Mouse (Mus musculus) heart, embryonic 12.5 days (tissue): Measurements from ENCODE around the gene Stard10. TPM values are rescaled to one million over a fixed set of nuclear protein-coding genes. Genes with fewer than 3 reads are reported as not detected.
A peak's percentile ranks its signal among the peaks of the same experiment; 100 is the strongest.

ENCODE experiments used
- ATAC-seq: fragments of 200-750 bp; cut with Nextera tagmentation; 2 replicates; pipeline ENCODE4 v1.8.0; 2017; ENCODE audit warnings: moderate TSS enrichment, moderate library complexity; ENCODE audit not compliant: insufficient number of reproducible peaks, low FRiP score
- H3K27ac ChIP-seq: fragments of 300-500 bp; sonication (generic); 2 replicates; pipeline ENCODE4 v1.5.1; 2016; ENCODE audit warnings: mild to moderate bottlenecking, moderate library complexity; ENCODE audit not compliant: poor library complexity, severe bottlenecking
- H3K27me3 ChIP-seq: fragments of 300-500 bp; sonication (generic); replicated peaks from 2 replicates; pipeline ENCODE4 v1.6.1; 2016; ENCODE audit warnings: mild to moderate bottlenecking, moderate library complexity
- H3K36me3 ChIP-seq: fragments of 300-500 bp; sonication (generic); 2 replicates; pipeline ENCODE4 v1.6.1; 2016; ENCODE audit warnings: mild to moderate bottlenecking, moderate library complexity
- H3K4me1 ChIP-seq: fragments of 300-500 bp; sonication (generic); replicated peaks from 2 replicates; pipeline ENCODE4 v1.6.1; 2016; ENCODE audit warnings: mild to moderate bottlenecking
- H3K4me2 ChIP-seq: fragments of 300-500 bp; sonication (generic); 2 replicates; pipeline ENCODE4 v1.6.1; 2016; ENCODE audit warnings: mild to moderate bottlenecking, moderate library complexity
- H3K4me3 ChIP-seq: fragments of 300-500 bp; sonication (generic); 2 replicates; pipeline ENCODE4 v1.5.1; 2016; ENCODE audit warnings: mild to moderate bottlenecking
- H3K9ac ChIP-seq: fragments of 300-500 bp; sonication (generic); 2 replicates; pipeline ENCODE4 v1.6.1; 2016; ENCODE audit warnings: mild to moderate bottlenecking, moderate library complexity
- H3K9me3 ChIP-seq: fragments of 300-500 bp; sonication (generic); replicated peaks from 2 replicates; pipeline ENCODE4 v1.6.1; 2016; ENCODE audit warnings: mild to moderate bottlenecking, moderate library complexity
- WGBS: fragments of 180-500 bp; shearing (Covaris S2); methylation state at CpG from one replicate; pipeline ENCODE4 v1.1.7; 2016; 5-methylcytosine and 5-hydroxymethylcytosine counted together
- polyA plus RNA-seq: library from polyadenylated mRNA; unstranded; fragments of >200 nt; fragmentation: Nextera tagmentation; extraction: Ambion mirVana; gene quantifications from 2 replicates; pipeline ENCODE4 v1.2.1, GENCODE M21; 2016

The Stard10 gene
- polyA plus RNA-seq, 1 experiment from 2014 or later, result 28.6 TPM

- WGBS, result 74% methylated on average over 4 of the region's 4 CpGs
- H3K4me3 ChIP-seq, result no peak overlapping the region
- H3K4me2 ChIP-seq, result no peak overlapping the region
- peaks cover 32% of the 10 kb centered on the region for H3K27me3 ChIP-seq
- H3K27ac ChIP-seq, result no peak overlapping the region
- no peak for ATAC-seq
- no peak overlapping the region for H3K9ac ChIP-seq
- H3K4me1 ChIP-seq, result peaks cover 28% of the 10 kb centered on the region
- H3K9me3 ChIP-seq, result no peaks in the 10 kb centered on the region
- no peaks in the 10 kb centered on the region for H3K36me3 ChIP-seq
Observed at GRCm38 (mm10) chr7:101330841-101331173, 13.9 kb downstream of the Stard10 start.

GRCm38 (mm10) chr7:101332045-101332831 is 15.4 kb downstream of the Stard10 start:
- no peak for ATAC-seq
- Histone ChIP-seq H3K9ac (no peak overlapping the region), H3K27ac (no peak overlapping the region), H3K4me3 (no peak overlapping the region), H3K9me3 (no peaks in the 10 kb centered on the region), H3K36me3 (no peaks in the 10 kb centered on the region), H3K4me2 (no peak overlapping the region), H3K4me1 (peaks cover 28% of the 10 kb centered on the region), H3K27me3 (peaks cover 18% of the 10 kb centered on the region)
- 86% methylated on average over 5 of the region's 5 CpGs for WGBS

GRCm38 (mm10) chr7:101335228-101335627 is 18.3 kb downstream of the Stard10 start:
- no peak overlapping the region for H3K4me3 ChIP-seq
- H3K27me3 ChIP-seq, result peaks cover 8% of the 10 kb centered on the region
- H3K27ac ChIP-seq, result no peak overlapping the region
- H3K9ac ChIP-seq, result no peak overlapping the region
- no peak overlapping the region for H3K4me2 ChIP-seq
- H3K9me3 ChIP-seq, result no peaks in the 10 kb centered on the region
- no peak for ATAC-seq
- peaks cover 8% of the 10 kb centered on the region for H3K4me1 ChIP-seq
- 73% methylated on average over 2 of the region's 2 CpGs for WGBS
- no peaks in the 10 kb centered on the region for H3K36me3 ChIP-seq

GRCm38 (mm10) chr7:101336686-101337085 is 19.8 kb downstream of the Stard10 start:
- Histone ChIP-seq H3K4me3 (no peak overlapping the region), H3K27me3 (peaks cover 6% of the 10 kb centered on the region), H3K4me2 (no peak overlapping the region), H3K36me3 (no peaks in the 10 kb centered on the region), H3K9me3 (no peaks in the 10 kb centered on the region), H3K27ac (no peak overlapping the region), H3K4me1 (peaks cover 14% of the 10 kb centered on the region), H3K9ac (no peak overlapping the region)
- WGBS, result 63% methylated on average over 3 of the region's 3 CpGs
- no peak for ATAC-seq

GRCm38 (mm10) chr7:101337401-101337800 is 20.5 kb downstream of the Stard10 start:
- Histone ChIP-seq H3K27me3 (peaks cover 7% of the 10 kb centered on the region), H3K9ac (no peak overlapping the region), H3K4me1 (peaks cover 19% of the 10 kb centered on the region), H3K4me3 (no peak overlapping the region), H3K9me3 (no peaks in the 10 kb centered on the region), H3K27ac (no peak overlapping the region), H3K36me3 (no peaks in the 10 kb centered on the region), H3K4me2 (no peak overlapping the region)
- WGBS, result 76% methylated on average over 3 of the region's 3 CpGs
- no peak for ATAC-seq

- peak; percentile 34; the same call in 1 of the 2 replicates for ATAC-seq
- Histone ChIP-seq H3K9me3 (no peaks in the 10 kb centered on the region), H3K27ac (no peak overlapping the region), H3K4me3 (no peak overlapping the region), H3K27me3 (peaks cover 22% of the 10 kb centered on the region), H3K4me1 (peaks cover 49% of the 10 kb centered on the region), H3K36me3 (no peaks in the 10 kb centered on the region), H3K4me2 (no peak overlapping the region), H3K9ac (no peak overlapping the region)
- 59% methylated on average over 6 of the region's 6 CpGs for WGBS
Observed at GRCm38 (mm10) chr7:101341405-101341804, 24.5 kb downstream of the Stard10 start.

GRCm38 (mm10) chr7:101343135-101343534 is 26.2 kb downstream of the Stard10 start:
- Histone ChIP-seq H3K4me1 (peaks cover 59% of the 10 kb centered on the region), H3K27ac (no peak overlapping the region)
- peak; percentile 30 for ATAC-seq

GRCm38 (mm10) chr7:101344892-101345291 is 28.0 kb downstream of the Stard10 start:
- no peak for ATAC-seq
- Histone ChIP-seq H3K27ac (no peak overlapping the region), H3K9ac (no peak overlapping the region; the same call in 1 of the 2 replicates)

More at GRCm38 (mm10) chr7:101343135-101343534, 26.2 kb downstream of the Stard10 start:
- H3K27me3 ChIP-seq, result peaks cover 29% of the 10 kb centered on the region
- no peaks in the 10 kb centered on the region for H3K36me3 ChIP-seq
- 71% methylated on average over 7 of the region's 7 CpGs for WGBS
- H3K4me3 ChIP-seq, result no peak overlapping the region
- no peaks in the 10 kb centered on the region for H3K9me3 ChIP-seq
- no peak overlapping the region for H3K9ac ChIP-seq
- no peak overlapping the region for H3K4me2 ChIP-seq

GRCm38 (mm10) chr7:101346991-101347390 is 30.1 kb downstream of the Stard10 start:
- Histone ChIP-seq H3K27ac (no peak overlapping the region), H3K9me3 (no peaks in the 10 kb centered on the region), H3K9ac (no peak overlapping the region), H3K4me1 (peaks cover 60% of the 10 kb centered on the region), H3K36me3 (no peaks in the 10 kb centered on the region), H3K27me3 (peaks cover 53% of the 10 kb centered on the region), H3K4me2 (no peak overlapping the region), H3K4me3 (no peak overlapping the region)
- no peak for ATAC-seq
- WGBS, result 54% methylated on average over 2 of the region's 2 CpGs

More at GRCm38 (mm10) chr7:101344892-101345291, 28.0 kb downstream of the Stard10 start:
- Histone ChIP-seq H3K9me3 (no peaks in the 10 kb centered on the region), H3K4me1 (peaks cover 73% of the 10 kb centered on the region), H3K4me2 (no peak overlapping the region), H3K36me3 (no peaks in the 10 kb centered on the region), H3K4me3 (no peak overlapping the region), H3K27me3 (peaks cover 41% of the 10 kb centered on the region)
- whole genome bisulfite sequencing, result 47% methylated on average over 4 of the region's 4 CpGs

GRCm38 (mm10) chr7:101347767-101348270 is 30.9 kb downstream of the Stard10 start, which contains the start of gene Arap1:
Arap1 (plus strand) TSS chr7:101348067.
- H3K27me3 ChIP-seq, result peaks cover 59% of the 10 kb centered on the region
- under 1% methylated on average over 35 of the region's 35 CpGs for WGBS
- ATAC-seq, result peak; percentile 81
- peaks cover 52% of the 10 kb centered on the region for H3K4me1 ChIP-seq
- H3K27ac ChIP-seq, result no peak within 1 kb of the TSS
- peak within 1 kb of the TSS; percentile 58 for H3K4me3 ChIP-seq
- H3K4me2 ChIP-seq, result peak within 1 kb of the TSS; percentile 91
- peak within 1 kb of the TSS; percentile 64 for H3K9ac ChIP-seq
- no peaks in the 10 kb centered on the region for H3K36me3 ChIP-seq
- no peaks in the 10 kb centered on the region for H3K9me3 ChIP-seq

GRCm38 (mm10) chr7:101348312-101348711 is 31.4 kb downstream of the Stard10 start:
- 3% methylated on average over 13 of the region's 13 CpGs for WGBS
- peaks cover 54% of the 10 kb centered on the region for H3K27me3 ChIP-seq
- no peak overlapping the region for H3K27ac ChIP-seq
- H3K4me1 ChIP-seq, result peaks cover 47% of the 10 kb centered on the region
- no peaks in the 10 kb centered on the region for H3K36me3 ChIP-seq
- 0 out of 2 replicates have a peak, but pooled peaks have one; percentile 1 for ATAC-seq
- peak overlapping the region; percentile 64 for H3K9ac ChIP-seq
- H3K4me3 ChIP-seq, result peak overlapping the region; percentile 58
- H3K9me3 ChIP-seq, result no peaks in the 10 kb centered on the region
- peak overlapping the region; percentile 91 for H3K4me2 ChIP-seq
